Mouse (Mus musculus) lung, embryonic 14.5 days (tissue): Measurements from ENCODE around the gene Ly9. TPM values are rescaled to one million over a fixed set of nuclear protein-coding genes. Genes with fewer than 3 reads are reported as not detected.

Experiments used
- ATAC-seq: fragments of 200-750 bp; cut with Nextera tagmentation; 2 replicates; pipeline ENCODE4 v1.8.0; 2017; ENCODE audit warnings: mild to moderate bottlenecking, moderate TSS enrichment, moderate library complexity; ENCODE audit not compliant: insufficient read depth
- DNase-seq: peaks from one replicate; pipeline ENCODE4 v3.0.0-alpha.2; 2015
- H3K27ac ChIP-seq: fragments of 300-500 bp; sonication (generic); 2 replicates; pipeline ENCODE4 v1.5.1; 2014; ENCODE audit warnings: low read depth, mild to moderate bottlenecking, moderate library complexity
- H3K27me3 ChIP-seq: fragments of 300-500 bp; sonication (generic); 2 replicates; pipeline ENCODE4 v1.6.1; 2014; ENCODE audit warnings: low read length, control low read depth; ENCODE audit not compliant: insufficient read depth
- H3K36me3 ChIP-seq: fragments of 300-500 bp; sonication (generic); 2 replicates; pipeline ENCODE4 v1.6.1; 2014; ENCODE audit warnings: control low read depth; ENCODE audit not compliant: insufficient read depth
- H3K4me1 ChIP-seq: fragments of 300-500 bp; sonication (generic); 2 replicates; pipeline ENCODE4 v1.6.1; 2014; ENCODE audit warnings: antibody characterized with exemption, control low read depth; ENCODE audit not compliant: insufficient read depth
- H3K4me2 ChIP-seq: fragments of 300-500 bp; sonication (generic); 2 replicates; pipeline ENCODE4 v1.6.1; 2014; ENCODE audit warnings: mild to moderate bottlenecking
- H3K4me3 ChIP-seq: fragments of 300-500 bp; sonication (generic); 2 replicates; pipeline ENCODE4 v1.5.1; 2014; ENCODE audit warnings: low read depth, low read length
- H3K9ac ChIP-seq: fragments of 300-500 bp; sonication (generic); 2 replicates; pipeline ENCODE4 v1.6.1; 2014
- H3K9me3 ChIP-seq: fragments of 300-500 bp; sonication (generic); 2 replicates; pipeline ENCODE4 v1.6.1; 2016; ENCODE audit warnings: low read depth, low read length, control low read depth
- CTCF ChIP-seq: IDR thresholded peaks from 2 replicates; pipeline ENCODE4 v1.5.1; 2016; ENCODE audit warnings: antibody characterized with exemption, low read depth
- whole genome bisulfite sequencing: fragments of 180-500 bp; shearing (Covaris S2); extraction: QIAGEN DNeasy Blood & Tissue Kit; methylation state at CpG from one replicate; pipeline ENCODE4 v1.1.7; 2014; 5-methylcytosine and 5-hydroxymethylcytosine counted together
- polyA plus RNA-seq: library from polyadenylated mRNA; unstranded; fragments of >200 nt; fragmentation: Nextera tagmentation; extraction: Ambion mirVana; gene quantifications from 2 replicates; pipeline ENCODE4 v1.2.1, GENCODE M21; 2014

The Ly9 gene
- polyA plus RNA-seq, result 0.14 TPM in 1 of 2 replicates, not detected in the other

- ATAC-seq (no peak), DNase-seq (peak; percentile 3)
- 81% methylated on average over 9 of the region's 9 CpGs for WGBS
- no peak within 1 kb of the TSS for H3K4me3 ChIP-seq
- no peak within 1 kb of the TSS for H3K27ac ChIP-seq
- H3K27me3 ChIP-seq, result no peaks in the 10 kb centered on the region
- H3K4me2 ChIP-seq, result no peak within 1 kb of the TSS
- no peaks in the 10 kb centered on the region for H3K4me1 ChIP-seq
- no peak for TF ChIP-seq CTCF
- no peaks in the 10 kb centered on the region for H3K9me3 ChIP-seq
- H3K36me3 ChIP-seq, result no peaks in the 10 kb centered on the region
- no peak within 1 kb of the TSS for H3K9ac ChIP-seq
These were observed at the start of gene Ly9 for GRCm38 (mm10) chr1:171607176-171607575. Gene Ly9, minus strand, starts transcription at chr1:171607410.

- no peak for TF ChIP-seq CTCF
- no peaks in the 10 kb centered on the region for H3K36me3 ChIP-seq
- no peaks in the 10 kb centered on the region for H3K27me3 ChIP-seq
- H3K4me1 ChIP-seq, result no peaks in the 10 kb centered on the region
- no peak within 1 kb of the TSS for H3K9ac ChIP-seq
- H3K27ac ChIP-seq, result no peak within 1 kb of the TSS
- DNase-seq (no peak), ATAC-seq (no peak)
- H3K4me2 ChIP-seq, result no peak within 1 kb of the TSS
- WGBS, result 84% methylated on average over 5 of the region's 5 CpGs
- H3K9me3 ChIP-seq, result no peaks in the 10 kb centered on the region
- no peak within 1 kb of the TSS for H3K4me3 ChIP-seq
These were observed 45.5 kb upstream of the Ly9 start, which contains the start of gene Slamf7 for GRCm38 (mm10) chr1:171652734-171653133. Gene Slamf7, minus strand, starts transcription at chr1:171653035.

- Histone ChIP-seq H3K4me2 (no peak overlapping the region), H3K27ac (no peak overlapping the region), H3K4me1 (no peaks in the 10 kb centered on the region), H3K9me3 (no peaks in the 10 kb centered on the region), H3K27me3 (no peaks in the 10 kb centered on the region), H3K36me3 (no peaks in the 10 kb centered on the region), H3K4me3 (no peak overlapping the region), H3K9ac (no peak overlapping the region)
- 72% methylated on average over 8 of the region's 8 CpGs for WGBS
- ATAC-seq, result no peak
- DNase-seq, result no peak
- TF ChIP-seq CTCF, result no peak
These were observed 41.6 kb upstream of the Ly9 start for GRCm38 (mm10) chr1:171648840-171649239.

- no peak overlapping the region for H3K4me2 ChIP-seq
- TF ChIP-seq CTCF, result no peak
- no peaks in the 10 kb centered on the region for H3K27me3 ChIP-seq
- 79% methylated on average over 5 of the region's 5 CpGs for WGBS
- no peaks in the 10 kb centered on the region for H3K36me3 ChIP-seq
- no peak overlapping the region for H3K9ac ChIP-seq
- no peak overlapping the region for H3K27ac ChIP-seq
- no peaks in the 10 kb centered on the region for H3K9me3 ChIP-seq
- no peaks in the 10 kb centered on the region for H3K4me1 ChIP-seq
- H3K4me3 ChIP-seq, result no peak overlapping the region
- ATAC-seq, result no peak
- DNase-seq, result no peak
These were observed 40.5 kb upstream of the Ly9 start for GRCm38 (mm10) chr1:171647716-171648115.

GRCm38 (mm10) chr1:171646429-171646940 lies 39.3 kb upstream of the Ly9 start:
- Histone ChIP-seq H3K36me3 (no peaks in the 10 kb centered on the region), H3K4me2 (no peak overlapping the region), H3K9me3 (no peaks in the 10 kb centered on the region), H3K4me1 (no peaks in the 10 kb centered on the region), H3K27ac (no peak overlapping the region), H3K9ac (no peak overlapping the region), H3K4me3 (no peak overlapping the region), H3K27me3 (no peaks in the 10 kb centered on the region)
- ATAC-seq (no peak), DNase-seq (no peak)
- WGBS, result 45% methylated on average over 5 of the region's 5 CpGs
- no peak for TF ChIP-seq CTCF

GRCm38 (mm10) chr1:171643612-171644011 lies 36.4 kb upstream of the Ly9 start:
- no peaks in the 10 kb centered on the region for H3K27me3 ChIP-seq
- TF ChIP-seq CTCF, result no peak
- no peaks in the 10 kb centered on the region for H3K36me3 ChIP-seq
- no peaks in the 10 kb centered on the region for H3K4me1 ChIP-seq
- ATAC-seq, result no peak
- no peak overlapping the region for H3K9ac ChIP-seq
- no peaks in the 10 kb centered on the region for H3K9me3 ChIP-seq
- no peak overlapping the region for H3K4me2 ChIP-seq
- no peak overlapping the region for H3K27ac ChIP-seq
- no peak overlapping the region for H3K4me3 ChIP-seq
- DNase-seq, result no peak
- 72% methylated on average over 7 of the region's 7 CpGs for WGBS

GRCm38 (mm10) chr1:171640796-171641195 lies 33.6 kb upstream of the Ly9 start:
- DNase-seq (no peak), ATAC-seq (no peak)
- H3K4me1 ChIP-seq, result no peaks in the 10 kb centered on the region
- no peaks in the 10 kb centered on the region for H3K36me3 ChIP-seq
- H3K4me2 ChIP-seq, result no peak overlapping the region
- no peaks in the 10 kb centered on the region for H3K9me3 ChIP-seq
- no peak overlapping the region for H3K4me3 ChIP-seq
- no peaks in the 10 kb centered on the region for H3K27me3 ChIP-seq
- WGBS, result 93% methylated on average over 6 of the region's 6 CpGs
- no peak overlapping the region for H3K27ac ChIP-seq
- TF ChIP-seq CTCF, result no peak
- H3K9ac ChIP-seq, result no peak overlapping the region

GRCm38 (mm10) chr1:171638686-171639085 lies 31.5 kb upstream of the Ly9 start:
- no peak for DNase-seq
- 69% methylated on average over 2 of the region's 2 CpGs for WGBS

More at GRCm38 (mm10) chr1:171638686-171639085, 31.5 kb upstream of the Ly9 start:
- ATAC-seq, result no peak
- no peaks in the 10 kb centered on the region for H3K4me1 ChIP-seq
- H3K36me3 ChIP-seq, result no peaks in the 10 kb centered on the region
- H3K27ac ChIP-seq, result no peak overlapping the region
- H3K4me2 ChIP-seq, result no peak overlapping the region
- H3K27me3 ChIP-seq, result no peaks in the 10 kb centered on the region
- no peaks in the 10 kb centered on the region for H3K9me3 ChIP-seq
- no peak for TF ChIP-seq CTCF
- H3K9ac ChIP-seq, result no peak overlapping the region
- no peak overlapping the region for H3K4me3 ChIP-seq
